Mouse (Mus musculus) G1E (cell line): ENCODE measurements around the gene Acap3.

Experiments
- CTCF ChIP-seq: IDR thresholded peaks from 2 replicates; pipeline ENCODE4 v1.5.1; 2012; ENCODE audit warnings: low read depth, low read length, inconsistent platforms, mixed read lengths
- GATA1 ChIP-seq: IDR thresholded peaks from 2 replicates; pipeline ENCODE4 v1.6.1; 2012; ENCODE audit warnings: borderline replicate concordance, low read length, inconsistent platforms, mixed read lengths
- POLR2AphosphoS5 ChIP-seq: IDR thresholded peaks from 2 replicates; pipeline ENCODE4 v1.6.1; 2012; ENCODE audit warnings: low read depth, low read length, inconsistent platforms; ENCODE audit not compliant: insufficient replicate concordance
- TAL1 ChIP-seq: conservative IDR thresholded peaks from 2 replicates; pipeline ENCODE4 v1.6.1; 2012; ENCODE audit warnings: low read depth, low read length, inconsistent platforms, mixed read lengths

DNA sequence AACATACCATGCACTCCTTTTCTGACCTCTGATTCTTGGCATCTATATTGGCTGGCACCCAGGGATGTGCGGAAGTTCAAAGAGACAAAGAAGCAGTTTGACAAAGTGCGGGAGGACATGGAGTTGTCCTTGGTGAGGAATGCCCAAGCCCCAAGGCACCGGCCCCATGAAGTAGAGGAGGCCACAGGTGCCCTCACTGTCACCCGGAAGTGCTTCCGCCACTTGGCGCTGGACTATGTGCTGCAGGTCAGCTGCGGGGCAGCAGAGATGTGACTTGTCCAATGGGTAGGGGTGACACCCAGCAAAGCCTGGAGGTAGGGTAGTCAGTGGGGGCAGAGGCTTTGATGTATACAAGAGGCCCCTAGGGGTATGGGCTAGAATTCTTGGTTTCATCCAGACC is 7.7 kb downstream of the Acap3 start:
- TF ChIP-seq CTCF (no peak), POLR2AphosphoS5 (no peak), TAL1 (no peak), GATA1 (no peak)
